Mouse (Mus musculus): ENCODE measurements around the gene Tfe3.
"Not testable (repeated sequence)": the region's sequence is repeated elsewhere in the genome, so short reads cannot be mapped to it uniquely, and the experiment has no call there.

Tfe3 gene

DNA sequence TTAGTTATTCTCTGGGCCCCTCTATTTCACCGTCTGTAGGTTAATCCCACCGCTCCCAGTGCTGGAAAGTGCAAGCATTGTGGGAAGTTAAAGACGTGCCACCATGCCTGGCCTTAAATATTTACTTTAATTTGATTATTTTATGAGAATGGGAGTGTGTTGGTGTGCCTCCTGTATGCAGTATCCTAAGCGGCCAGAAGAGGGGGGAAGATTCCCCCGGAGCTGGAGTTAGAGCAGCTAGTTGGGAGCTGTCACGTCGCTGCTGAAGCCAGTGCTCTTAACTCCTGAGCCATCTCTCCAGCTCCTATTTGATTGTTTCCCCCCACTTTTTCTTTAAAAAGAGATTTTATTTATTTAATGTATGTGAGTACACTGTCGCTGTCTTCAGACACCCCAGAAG, 52.7 kb downstream of the Tfe3 start:
- DNase-seq (ENCODE audit: low read depth, low spot score): not testable (repeated sequence)

DNA sequence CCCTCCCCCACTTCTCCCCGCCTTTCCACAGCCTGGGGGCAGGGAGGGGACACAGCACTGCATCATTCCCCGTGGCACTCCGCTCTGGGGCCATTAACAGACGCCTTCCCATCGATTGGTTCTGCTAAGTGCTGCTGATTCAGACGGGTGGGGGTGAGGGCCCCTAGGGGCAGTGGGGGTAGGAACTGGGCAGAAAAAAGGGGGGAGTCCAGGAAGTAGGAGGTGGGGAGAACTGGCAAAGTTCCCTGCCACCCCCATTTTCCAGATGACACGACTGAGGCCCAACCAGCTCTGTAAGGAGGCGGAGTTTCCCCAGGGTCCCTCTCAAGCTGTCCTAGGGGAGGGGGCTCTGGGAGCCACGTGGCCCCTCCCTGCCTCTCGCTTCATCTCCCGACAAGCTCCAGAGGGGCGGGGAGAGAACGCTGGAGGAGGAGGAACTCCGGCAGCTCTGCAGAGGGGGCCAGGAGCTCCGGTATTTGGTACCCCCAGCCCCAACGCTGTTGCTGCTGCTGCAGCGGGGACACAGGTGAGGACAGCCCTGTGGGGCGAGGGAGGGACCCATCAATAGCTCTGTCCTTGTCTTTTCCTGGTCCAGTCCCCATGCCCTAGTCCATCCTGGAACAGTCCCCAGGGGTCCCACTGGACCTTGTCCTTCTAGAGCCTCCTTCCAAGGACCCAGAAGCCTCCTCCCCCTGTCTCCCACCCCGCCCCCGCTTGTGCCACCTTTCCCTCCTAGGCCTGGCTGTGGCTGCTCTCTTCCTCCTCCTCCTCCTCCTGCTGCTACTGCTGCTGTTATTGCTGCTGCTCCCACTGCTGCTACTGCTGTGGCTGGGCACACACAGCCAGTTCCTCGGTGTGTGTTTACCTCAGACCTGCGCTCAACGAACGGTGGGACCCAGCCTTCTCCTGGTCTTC, 59.8 kb downstream of the Tfe3 start, which contains the start of gene Kcnd1:
TSS of gene Kcnd1 (plus strand) at position 425 of the 915 bp plus-strand sequence.
- DNase-seq (ENCODE audit: low read depth, low spot score): peak; percentile 10

All from brain, embryonic 18.5 days (tissue).